Comparison of ENCODE assay signal across 24 mouse cellular contexts in genomic region chr3:123185238-123185925, GRCm38 (mm10). TPM values are rescaled to one million over a fixed set of nuclear protein-coding genes. Genes with fewer than 3 reads are reported as not detected.
DNase-seq lines count a peak whose midpoint lies in the region; ATAC-seq and TF ChIP-seq lines count a peak whose summit lies in the region.
"Had no signal": no experiment of that assay in that cellular context is flagged by ENCODE, and none has a peak within 500 bp of the region (broad histone marks: within the 10 kb centered on the region; RNA-seq: fewer than 3 reads in every experiment).

No protein-coding gene starts in this region.

- no peak for TF ChIP-seq EP300 in lung, postnatal 0 days (IDR thresholded peaks at IDR 0.05)

- 60% methylated on average over 10 of the region's 10 CpGs for WGBS in kidney, embryonic 16.5 days
- 61% methylated on average over 10 of the region's 10 CpGs for WGBS in lung, embryonic 16.5 days
- WGBS in lung, postnatal 0 days, result 59% methylated on average over 10 of the region's 10 CpGs

- H3K9ac ChIP-seq in kidney, embryonic 16.5 days (replicated peaks; ENCODE audit: low read length), result no peak overlapping the region
- no peak overlapping the region for H3K9ac ChIP-seq in lung, embryonic 16.5 days (ENCODE audit: low read length)
- H3K9ac ChIP-seq in lung, postnatal 0 days (replicated peaks; ENCODE audit: low read depth), result no peak overlapping the region
- H3K9ac ChIP-seq: forebrain, postnatal 0 days; limb, embryonic 13.5 days; liver, embryonic 12.5 days; midbrain, embryonic 12.5 days had no signal

- DNase-seq in gastrocnemius, adult 2 months, result no peak
- no peak for DNase-seq in gastrocnemius, adult 18-20 months (ENCODE audit: low spot score)
- DNase-seq in kidney, postnatal 36 days, result no peak
- no peak for DNase-seq in lung, postnatal 0 days (ENCODE audit: low spot score)
- no peak for DNase-seq in spleen, postnatal 36 days (ENCODE audit: low spot score in 2 of 2)
- DNase-seq: adrenal gland, adult 8-10 months; cerebellum, adult 11-12 months; cerebellum, postnatal 10 days; forebrain, postnatal 0 days; gastrocnemius, postnatal 36 days; kidney, postnatal 25 days; lung, adult 18-20 months; thymus, adult 18-20 months; thymus, postnatal 36 days had no signal

- peaks cover 19% of the 10 kb centered on the region for H3K4me1 ChIP-seq in kidney, embryonic 16.5 days (ENCODE audit: insufficient read depth, low read length)
- H3K4me1 ChIP-seq in lung, embryonic 16.5 days (replicated peaks; ENCODE audit: control insufficient read depth, insufficient read depth, low read length), result no peaks in the 10 kb centered on the region
- no peaks in the 10 kb centered on the region for H3K4me1 ChIP-seq in lung, postnatal 0 days (ENCODE audit: insufficient read depth, low read depth, low read length)
- H3K4me1 ChIP-seq: liver, embryonic 12.5 days had no signal

- intact Hi-C loops in gastrocnemius, adult 2 months (cut with DNase I), result no loop called here

- peak overlapping the region; percentile 71 for H3K27ac ChIP-seq in gastrocnemius, adult 2 months
- H3K27ac ChIP-seq in kidney, embryonic 16.5 days (ENCODE audit: low read length), result peak overlapping the region; percentile 34; the same call in 1 of the 2 replicates
- H3K27ac ChIP-seq in lung, embryonic 16.5 days (ENCODE audit: low read length), result peak overlapping the region; percentile 19
- no peak overlapping the region for H3K27ac ChIP-seq in lung, postnatal 0 days (ENCODE audit: low read length)
- H3K27ac ChIP-seq: embryonic facial prominence, embryonic 10.5 days; limb, embryonic 13.5 days; liver, embryonic 12.5 days; midbrain, embryonic 12.5 days had no signal

- no peak overlapping the region for H3K4me3 ChIP-seq in gastrocnemius, adult 2 months
- no peak overlapping the region for H3K4me3 ChIP-seq in kidney, embryonic 16.5 days (ENCODE audit: low read length)
- no peak overlapping the region for H3K4me3 ChIP-seq in lung, embryonic 16.5 days (ENCODE audit: low read length)
- no peak overlapping the region for H3K4me3 ChIP-seq in lung, postnatal 0 days (ENCODE audit: low read depth, low read length)
- H3K4me3 ChIP-seq: embryonic facial prominence, embryonic 10.5 days; limb, embryonic 13.5 days; liver, embryonic 12.5 days; midbrain, embryonic 12.5 days had no signal

- no peaks in the 10 kb centered on the region for H3K9me3 ChIP-seq in kidney, embryonic 16.5 days (ENCODE audit: low read length)
- H3K9me3 ChIP-seq in lung, embryonic 16.5 days (ENCODE audit: control insufficient read depth, low read length), result no peaks in the 10 kb centered on the region
- H3K9me3 ChIP-seq in lung, postnatal 0 days (ENCODE audit: low read length), result no peaks in the 10 kb centered on the region
- H3K9me3 ChIP-seq: embryonic facial prominence, embryonic 10.5 days; limb, embryonic 13.5 days; liver, embryonic 12.5 days; midbrain, embryonic 12.5 days had no signal

- no peaks in the 10 kb centered on the region for H3K27me3 ChIP-seq in kidney, embryonic 16.5 days (ENCODE audit: insufficient read depth, low read length)
- no peaks in the 10 kb centered on the region for H3K27me3 ChIP-seq in lung, embryonic 16.5 days (ENCODE audit: control insufficient read depth, insufficient read depth, low read depth, low read length)
- H3K27me3 ChIP-seq in lung, postnatal 0 days (replicated peaks; ENCODE audit: insufficient read depth, low read length), result no peaks in the 10 kb centered on the region
- H3K27me3 ChIP-seq: limb, embryonic 13.5 days; liver, embryonic 12.5 days; midbrain, embryonic 12.5 days had no signal

- no peak for TF ChIP-seq CTCF in gastrocnemius, adult 2 months (IDR thresholded peaks at IDR 0.05)
- TF ChIP-seq CTCF in lung, postnatal 0 days (IDR thresholded peaks at IDR 0.05), result no peak

- H3K4me2 ChIP-seq in kidney, embryonic 16.5 days (replicated peaks; ENCODE audit: low read depth, low read length), result no peak overlapping the region
- H3K4me2 ChIP-seq in lung, embryonic 16.5 days (ENCODE audit: low read depth, low read length), result no peak overlapping the region
- H3K4me2 ChIP-seq in lung, postnatal 0 days (replicated peaks; ENCODE audit: low read depth, low read length), result no peak overlapping the region
- H3K4me2 ChIP-seq: limb, embryonic 13.5 days; liver, embryonic 12.5 days; midbrain, embryonic 12.5 days had no signal

- no peaks in the 10 kb centered on the region for H3K36me3 ChIP-seq in kidney, embryonic 16.5 days (ENCODE audit: insufficient read depth, low read length)
- no peaks in the 10 kb centered on the region for H3K36me3 ChIP-seq in lung, embryonic 16.5 days (ENCODE audit: control insufficient read depth, insufficient read depth, low read length)
- H3K36me3 ChIP-seq in lung, postnatal 0 days (ENCODE audit: insufficient read depth, low read length), result no peaks in the 10 kb centered on the region
- H3K36me3 ChIP-seq: embryonic facial prominence, embryonic 10.5 days; limb, embryonic 13.5 days; liver, embryonic 12.5 days; midbrain, embryonic 12.5 days had no signal

- peak; percentile 89 for ATAC-seq in kidney, embryonic 16.5 days (ENCODE audit: low FRiP score, low TSS enrichment)
- ATAC-seq in lung, embryonic 16.5 days (ENCODE audit: low read depth), result peak; percentile 73
- ATAC-seq in lung, postnatal 0 days, result no peak
- ATAC-seq: activated CD4-positive, CD25-positive, alpha-beta regulatory T cell, adult 4 months; forebrain, postnatal 0 days; hindbrain, embryonic 16.5 days; liver, embryonic 12.5 days had no signal

RNA-seq across cellular contexts. Expression of gene Synpo2, which starts 50.6 kb away (rescaled TPM):
- 100 to 1,000 TPM; 209 to 273 TPM for total RNA-seq in gastrocnemius, adult 2 months (2021)
- 100 to 1,000 TPM; 284 TPM for total RNA-seq in gastrocnemius, adult 18-20 months (2021)
- 9.5 and 9.9 TPM in 2 replicates for polyA plus RNA-seq in kidney, embryonic 16.5 days (2015; fragmentation: Nextera tagmentation; extraction: Ambion mirVana)
- polyA plus RNA-seq in lung, embryonic 16.5 days (2015; fragmentation: Nextera tagmentation; extraction: Ambion mirVana), result 9.1 and 12.1 TPM in 2 replicates
- polyA plus RNA-seq in lung, postnatal 0 days (2015; fragmentation: Nextera tagmentation; extraction: Ambion mirVana), result 2.2 and 2.4 TPM in 2 replicates
- total RNA-seq: monocyte, adult 5-6 weeks; neutrophil, adult 5-6 weeks had no signal
